Mouse (Mus musculus) MEL (cell line): ENCODE data around the gene Arpc3. TPM values are rescaled to one million over a fixed set of nuclear protein-coding genes. Genes with fewer than 3 reads are reported as not detected.

Source experiments
- DNase-seq: peaks from one replicate; pipeline ENCODE4 v3.0.0; 2011; ENCODE audit warnings: low read depth, low spot score
- H3K27ac ChIP-seq: 2 replicates; pipeline ENCODE4 v1.5.1; 2012; ENCODE audit warnings: low read depth, mild to moderate bottlenecking, control low read depth, low read length, moderate library complexity; ENCODE audit not compliant: control insufficient read depth
- H3K27me3 ChIP-seq, 2 experiments: fragments of 150-350 bp in 1 of 2; sonication (generic) in 1 of 2; 2 replicates each; pipeline ENCODE4 v1.6.1; 2012; ENCODE audit warnings: low read length in 2 of 2, mild to moderate bottlenecking in 2 of 2, improper control_type of control experiment in 1 of 2, moderate library complexity in 1 of 2; ENCODE audit not compliant: insufficient read depth in 2 of 2, control insufficient read depth in 1 of 2
- H3K36me3 ChIP-seq, 2 experiments: 2 replicates each; pipeline ENCODE4 v1.6.1; 2012 to 2014; ENCODE audit warnings: low read length in 2 of 2, improper control_type of control experiment in 1 of 2, inconsistent platforms in 1 of 2, mild to moderate bottlenecking in 1 of 2; ENCODE audit not compliant: insufficient read depth in 2 of 2, control insufficient read depth in 1 of 2
- H3K4me1 ChIP-seq, 2 experiments: fragments of 150-350 bp in 1 of 2; sonication (generic) in 1 of 2; 2 replicates each; pipeline ENCODE4 v1.6.1; 2012; ENCODE audit warnings: low read length in 2 of 2, improper control_type of control experiment in 1 of 2, mild to moderate bottlenecking in 1 of 2; ENCODE audit not compliant: insufficient read depth in 2 of 2, control insufficient read depth in 1 of 2
- H3K4me3 ChIP-seq, 2 experiments: fragments of 150-350 bp in 1 of 2; sonication (generic) in 1 of 2; 2 replicates each; pipeline ENCODE4 v1.5.1; 2012; ENCODE audit warnings: low read depth in 2 of 2, low read length in 2 of 2, mild to moderate bottlenecking in 2 of 2, moderate library complexity in 2 of 2, control low read depth in 1 of 2, improper control_type of control experiment in 1 of 2; ENCODE audit not compliant: control insufficient read depth in 1 of 2, insufficient read depth in 1 of 2
- H3K79me2 ChIP-seq: 2 replicates; pipeline ENCODE4 v1.6.1; 2012; ENCODE audit warnings: mild to moderate bottlenecking, low read length, moderate library complexity; ENCODE audit not compliant: control insufficient read depth, poor library complexity, insufficient read depth
- H3K9ac ChIP-seq: 2 replicates; pipeline ENCODE4 v1.6.1; 2012; ENCODE audit warnings: low read depth, mild to moderate bottlenecking, control low read depth, low read length, moderate library complexity; ENCODE audit not compliant: control insufficient read depth, poor library complexity, severe bottlenecking
- H3K9me3 ChIP-seq: fragments of 150-350 bp; sonication (generic); replicated peaks from 2 replicates; pipeline ENCODE4 v1.6.1; 2012; ENCODE audit warnings: mild to moderate bottlenecking, low read length, improper control_type of control experiment, moderate library complexity; ENCODE audit not compliant: insufficient read depth
- CHD1 ChIP-seq: IDR thresholded peaks from 2 replicates; pipeline ENCODE4 v1.6.1; 2012; ENCODE audit warnings: low read depth, mild to moderate bottlenecking, inconsistent platforms, low read length, improper control_type of control experiment
- CHD2 ChIP-seq: IDR thresholded peaks from 2 replicates; pipeline ENCODE4 v1.6.1; 2011; ENCODE audit warnings: low read length, improper control_type of control experiment
- CTCF ChIP-seq, 3 experiments: IDR thresholded peaks in 2 of 3; conservative IDR thresholded peaks in 1 of 3; 2 replicates each; pipeline ENCODE4 v1.5.1; 2011 to 2012; ENCODE audit warnings: low read length in 3 of 3, low read depth in 2 of 3, mild to moderate bottlenecking in 2 of 3, improper control_type of control experiment in 1 of 3, inconsistent platforms in 1 of 3, mixed read lengths in 1 of 3, moderate library complexity in 1 of 3; ENCODE audit not compliant: control insufficient read depth in 1 of 3, insufficient read depth in 1 of 3, poor library complexity in 1 of 3, severe bottlenecking in 1 of 3
- ETS1 ChIP-seq: IDR thresholded peaks from 2 replicates; pipeline ENCODE4 v1.6.1; 2012; ENCODE audit warnings: low read depth, mild to moderate bottlenecking, inconsistent platforms, low read length, improper control_type of control experiment, moderate library complexity
- GATA1 ChIP-seq: IDR thresholded peaks from 2 replicates; pipeline ENCODE4 v1.6.1; 2011; ENCODE audit warnings: low read depth, low read length, improper control_type of control experiment
- HCFC1 ChIP-seq: IDR thresholded peaks from 2 replicates; pipeline ENCODE4 v1.6.1; 2012; ENCODE audit warnings: low read depth, mild to moderate bottlenecking, inconsistent platforms, low read length, improper control_type of control experiment, moderate library complexity
- KAT2A ChIP-seq: conservative IDR thresholded peaks from 2 replicates; pipeline ENCODE4 v1.6.1; 2012; ENCODE audit warnings: low read depth, low read length, improper control_type of control experiment, inconsistent platforms
- MAFK ChIP-seq: IDR thresholded peaks from 2 replicates; pipeline ENCODE4 v1.6.1; 2011; ENCODE audit warnings: low read depth, mild to moderate bottlenecking, low read length, improper control_type of control experiment, borderline replicate concordance
- MAX ChIP-seq: IDR thresholded peaks from 2 replicates; pipeline ENCODE4 v1.6.1; 2011; ENCODE audit warnings: low read length, improper control_type of control experiment
- MEF2A ChIP-seq: IDR thresholded peaks from 2 replicates; pipeline ENCODE4 v1.6.1; 2014; ENCODE audit warnings: low read depth, mild to moderate bottlenecking, inconsistent platforms, low read length, improper control_type of control experiment; ENCODE audit not compliant: poor library complexity, insufficient replicate concordance, severe bottlenecking; ENCODE audit errors: extremely low read depth
- MXI1 ChIP-seq: IDR thresholded peaks from 2 replicates; pipeline ENCODE4 v1.6.1; 2011; ENCODE audit warnings: mild to moderate bottlenecking, low read depth, low read length, improper control_type of control experiment
- MYB ChIP-seq: IDR thresholded peaks from 2 replicates; pipeline ENCODE4 v1.6.1; 2011; ENCODE audit warnings: mild to moderate bottlenecking, low read depth, low read length, improper control_type of control experiment
- MYC ChIP-seq: IDR thresholded peaks from 2 replicates; pipeline ENCODE4 v1.6.1; 2011; ENCODE audit warnings: low read depth, mild to moderate bottlenecking, low read length, improper control_type of control experiment, moderate library complexity
- NELFE ChIP-seq: IDR thresholded peaks from 2 replicates; pipeline ENCODE4 v1.6.1; 2011; ENCODE audit warnings: low read depth, low read length, improper control_type of control experiment
- POLR2A ChIP-seq, 2 experiments: IDR thresholded peaks; 2 replicates each; pipeline ENCODE4 v1.6.1; 2011 to 2012; ENCODE audit warnings: low read length in 2 of 2, mild to moderate bottlenecking in 2 of 2, control low read depth in 1 of 2, improper control_type of control experiment in 1 of 2, low read depth in 1 of 2, moderate library complexity in 1 of 2; ENCODE audit not compliant: control insufficient read depth in 1 of 2, insufficient read depth in 1 of 2, poor library complexity in 1 of 2
- POLR2AphosphoS5 ChIP-seq: IDR thresholded peaks from 2 replicates; pipeline ENCODE4 v1.6.1; 2012; ENCODE audit warnings: low read depth, borderline replicate concordance, mild to moderate bottlenecking, inconsistent platforms, low read length, moderate library complexity, mixed read lengths
- RAD21 ChIP-seq: IDR thresholded peaks from 2 replicates; pipeline ENCODE4 v1.6.1; 2011; ENCODE audit warnings: mild to moderate bottlenecking, low read depth, low read length, improper control_type of control experiment
- SMC3 ChIP-seq: IDR thresholded peaks from 2 replicates; pipeline ENCODE4 v1.6.1; 2011; ENCODE audit warnings: low read depth, low read length, improper control_type of control experiment
- TCF12 ChIP-seq: IDR thresholded peaks from 2 replicates; pipeline ENCODE4 v1.6.1; 2014; ENCODE audit warnings: low read depth, mild to moderate bottlenecking, inconsistent platforms, low read length, improper control_type of control experiment, moderate library complexity
- USF2 ChIP-seq, 2 experiments: IDR thresholded peaks; 2 replicates each; pipeline ENCODE4 v1.6.1; 2011 to 2012; ENCODE audit warnings: improper control_type of control experiment in 2 of 2, low read length in 2 of 2, borderline replicate concordance in 1 of 2, inconsistent platforms in 1 of 2, low read depth in 1 of 2, mild to moderate bottlenecking in 1 of 2; ENCODE audit not compliant: insufficient read depth in 1 of 2
- ZC3H11A ChIP-seq: IDR thresholded peaks from 2 replicates; pipeline ENCODE4 v1.6.1; 2012; ENCODE audit warnings: low read depth, mild to moderate bottlenecking, inconsistent platforms, low read length, improper control_type of control experiment
- ZKSCAN1 ChIP-seq: IDR thresholded peaks from 2 replicates; pipeline ENCODE4 v1.6.1; 2012; ENCODE audit warnings: low read depth, mild to moderate bottlenecking, inconsistent platforms, low read length, improper control_type of control experiment, moderate library complexity
- polyA plus RNA-seq, 2 experiments: library from polyadenylated mRNA; stranded (reverse) in 1 of 2; unstranded in 1 of 2; fragments of >175 nt in 1 of 2; fragments of >200 nt in 1 of 2; gene quantifications; 2 replicates each; pipeline versions ENCODE4 v1.2.1 to v1.2.4; 2012; ENCODE audit warnings: low replicate concordance in 2 of 2, low read depth in 1 of 2; ENCODE audit not compliant: insufficient read length in 2 of 2, insufficient read depth in 1 of 2, missing spikeins in 1 of 2
- total RNA-seq: library from RNA; depleted of rRNA; stranded (reverse); fragments of 300-350 nt; gene quantifications from 2 replicates; pipeline ENCODE4 v1.2.3, GENCODE M21; 2012

Gene Arpc3
- total and polyA plus RNA-seq, 3 experiments = 365 to 1,109 (median 433) TPM

GRCm38 (mm10) chr5:122458066-122458465, 66.4 kb downstream of the Arpc3 start:
- Histone ChIP-seq H3K27me3 (no peaks in the 10 kb centered on the region), H3K36me3 (peaks cover 0 to 36% of the 10 kb centered on the region in 2 experiments; a peak in 2 of 4 replicates), H3K79me2 (no peaks in the 10 kb centered on the region), H3K9me3 (no peaks in the 10 kb centered on the region), H3K27ac (no peak overlapping the region), H3K4me3 (no peak overlapping the region), H3K4me1 (no peaks in the 10 kb centered on the region), H3K9ac (no peak overlapping the region)
- no peak for TF ChIP-seq TCF12
- no peak for TF ChIP-seq KAT2A
- DNase-seq = no peak

- no peaks in the 10 kb centered on the region for H3K4me1 ChIP-seq
- H3K27me3 ChIP-seq = no peaks in the 10 kb centered on the region
- peaks cover 0 to 43% of the 10 kb centered on the region in 2 experiments; a peak in 2 of 4 replicates for H3K36me3 ChIP-seq
- no peak overlapping the region for H3K4me3 ChIP-seq
- no peaks in the 10 kb centered on the region for H3K79me2 ChIP-seq
- DNase-seq = no peak
- H3K9ac ChIP-seq = no peak overlapping the region
- H3K27ac ChIP-seq = no peak overlapping the region
- no peaks in the 10 kb centered on the region for H3K9me3 ChIP-seq
- TF ChIP-seq NELFE (no peak), POLR2A (IDR thresholded peaks at IDR 0.05; ENCODE audit: control insufficient read depth in 1 of 2, insufficient read depth in 1 of 2, low read depth in 1 of 2, low read length in 2 of 2, poor library complexity in 1 of 2) (no peak), CHD1 (no peak), GATA1 (no peak), MYB (no peak), HCFC1 (no peak), MEF2A (no peak), USF2 (IDR thresholded peaks at IDR 0.05; ENCODE audit: borderline replicate concordance in 1 of 2, insufficient read depth in 1 of 2, low read depth in 1 of 2, low read length in 2 of 2) (no peak), MAX (no peak), CHD2 (no peak), MYC (no peak), SMC3 (no peak), ZKSCAN1 (no peak), RAD21 (no peak), ETS1 (no peak), MAFK (no peak), ZC3H11A (no peak), MXI1 (no peak), CTCF (IDR thresholded peaks at IDR 0.05 in 2 of 3, conservative IDR thresholded peaks at IDR 0.05 in 1 of 3; ENCODE audit: control insufficient read depth in 1 of 3, insufficient read depth in 1 of 3, low read depth in 2 of 3, low read length in 3 of 3, poor library complexity in 1 of 3, severe bottlenecking in 1 of 3) (no peak), POLR2AphosphoS5 (no peak)
Measured at GRCm38 (mm10) chr5:122459335-122459734, 67.7 kb downstream of the Arpc3 start.
